20 mouse cellular contexts compared by ENCODE assay signal in the genomic region with DNA sequence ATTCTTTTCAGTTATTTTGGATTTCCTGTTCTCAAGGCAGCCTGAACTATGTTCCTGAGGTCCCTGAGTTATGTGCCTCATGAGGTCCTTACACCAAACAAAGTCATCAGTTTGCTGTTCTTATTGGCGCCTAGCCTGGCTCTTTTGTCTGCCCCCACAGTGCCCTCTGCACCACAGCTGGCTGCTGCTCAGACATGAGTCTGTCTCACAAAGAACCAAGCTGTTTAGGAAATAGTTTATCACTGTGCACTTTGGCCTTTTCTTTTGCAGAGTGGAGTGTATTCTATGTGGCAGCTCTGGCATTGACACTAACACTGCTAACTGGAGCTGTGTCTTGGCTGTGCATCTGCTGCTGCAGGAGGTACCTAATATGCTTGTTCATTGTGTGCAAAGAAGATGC. TPM values are rescaled to one million over a fixed set of nuclear protein-coding genes. Genes with fewer than 3 reads are reported as not detected.
DNase-seq lines count a peak whose midpoint lies in the region; ATAC-seq and TF ChIP-seq lines count a peak whose summit lies in the region.
"Had no signal": no experiment of that assay in that cellular context is flagged by ENCODE, and none has a peak within 500 bp of the region (broad histone marks: within the 10 kb centered on the region; RNA-seq: fewer than 3 reads in every experiment).

No protein-coding gene starts in this region.

- H3K36me3 ChIP-seq in liver, postnatal 0 days (replicated peaks; ENCODE audit: insufficient read depth, low read length) = no peaks in the 10 kb centered on the region
- H3K36me3 ChIP-seq: heart, embryonic 15.5 days; limb, embryonic 15.5 days; midbrain, embryonic 10.5 days had no signal

- no peak overlapping the region for H3K4me2 ChIP-seq in liver, postnatal 0 days (ENCODE audit: low read depth, low read length)
- H3K4me2 ChIP-seq: forebrain, embryonic 13.5 days; heart, embryonic 15.5 days; limb, embryonic 15.5 days had no signal

- ATAC-seq in liver, postnatal 0 days = 0 out of 2 replicates have a peak, but pooled peaks have one; percentile 35
- ATAC-seq: forebrain, embryonic 13.5 days had no signal

- TF ChIP-seq EP300 in liver, postnatal 0 days (IDR thresholded peaks at IDR 0.05; ENCODE audit: low read depth) = no peak

- H3K27me3 ChIP-seq in liver, postnatal 0 days (ENCODE audit: insufficient read depth, low read length) = no peaks in the 10 kb centered on the region
- H3K27me3 ChIP-seq: CH12.LX; forebrain, embryonic 13.5 days; heart, embryonic 15.5 days; limb, embryonic 15.5 days had no signal

- H3K27ac ChIP-seq in liver, postnatal 0 days (ENCODE audit: low read depth) = no peak overlapping the region
- H3K27ac ChIP-seq: forebrain, embryonic 13.5 days; heart, adult 2 months; heart, embryonic 15.5 days; limb, embryonic 15.5 days; midbrain, embryonic 10.5 days had no signal

- 64% methylated on average over 1 of the region's 1 CpGs for whole genome bisulfite sequencing in liver, postnatal 0 days (ENCODE audit: insufficient replicate concordance)

- peak; percentile 9 for DNase-seq in embryo, embryonic 10.5 days (ENCODE audit: low spot score)
- no peak for DNase-seq in embryo, embryonic 10 days (ENCODE audit: low spot score)
- peak; percentile 7 for DNase-seq in lung, postnatal 10 days
- no peak for DNase-seq in lung, adult 18-20 months
- DNase-seq in kidney, adult 8-10 months = peak; percentile 77 to 81
- no peak for DNase-seq in liver, postnatal 0 days
- DNase-seq in cerebellum, postnatal 4 days (ENCODE audit: low spot score in 2 of 2) = no peak
- DNase-seq in layer of hippocampus, postnatal 36 days = no peak
- DNase-seq: adrenal gland, postnatal 25 days; cerebellum, adult 9-10 months; gastrocnemius, postnatal 14 days; heart, adult 2 months; lung, postnatal 36 days; thymus, adult 2 months had no signal

- peaks cover 2% of the 10 kb centered on the region; the same call in 1 of the 2 replicates for H3K4me1 ChIP-seq in liver, postnatal 0 days (ENCODE audit: insufficient read depth)
- H3K4me1 ChIP-seq: forebrain, embryonic 13.5 days; heart, embryonic 15.5 days; limb, embryonic 15.5 days; midbrain, embryonic 10.5 days had no signal

- H3K4me3 ChIP-seq in liver, postnatal 0 days (ENCODE audit: low read depth, low read length) = no peak overlapping the region
- H3K4me3 ChIP-seq: forebrain, embryonic 13.5 days; heart, adult 2 months; heart, embryonic 15.5 days; limb, embryonic 15.5 days; midbrain, embryonic 10.5 days had no signal

- no peak overlapping the region for H3K9ac ChIP-seq in liver, postnatal 0 days (replicated peaks)
- H3K9ac ChIP-seq: forebrain, embryonic 13.5 days; heart, embryonic 15.5 days; limb, embryonic 15.5 days had no signal

- no peaks in the 10 kb centered on the region for H3K9me3 ChIP-seq in liver, postnatal 0 days (ENCODE audit: low read length)
- H3K9me3 ChIP-seq: heart, embryonic 15.5 days; limb, embryonic 15.5 days; midbrain, embryonic 10.5 days had no signal

- no peak for TF ChIP-seq CTCF in liver, postnatal 0 days (IDR thresholded peaks at IDR 0.05; ENCODE audit: low read depth)

RNA-seq across cellular contexts. Expression of a gene that starts 44.6 kb away (rescaled TPM):
- 0.31 and 0.48 TPM in 2 replicates for polyA plus RNA-seq in liver, postnatal 0 days (2015; fragmentation: Nextera tagmentation; extraction: Ambion mirVana)
- 10 to 100 TPM; 26.8 to 28.0 TPM for total RNA-seq in layer of hippocampus, postnatal 36 days (2021)
- total RNA-seq: gastrocnemius, postnatal 14 days; neutrophil, adult 5-6 weeks had no signal

RNA-seq across cellular contexts. Expression of a gene that starts 47.9 kb away (rescaled TPM):
- polyA plus RNA-seq in liver, postnatal 0 days (2015; fragmentation: Nextera tagmentation; extraction: Ambion mirVana) = 3.8 and 3.9 TPM in 2 replicates
- 10 to 100 TPM; 60.9 to 64.0 TPM for total RNA-seq in layer of hippocampus, postnatal 36 days (2021)

RNA-seq across cellular contexts. Expression of a gene that starts 53.4 kb away (rescaled TPM):
- 52.2 and 59.7 TPM in 2 replicates for polyA plus RNA-seq in liver, postnatal 0 days (2015; fragmentation: Nextera tagmentation; extraction: Ambion mirVana)
- 10 to 100 TPM; 15.5 to 17.3 TPM for total RNA-seq in layer of hippocampus, postnatal 36 days (2021)

RNA-seq across cellular contexts. Expression of a gene that starts 58.1 kb away (rescaled TPM):
- 18.3 and 18.4 TPM in 2 replicates for polyA plus RNA-seq in liver, postnatal 0 days (2015; fragmentation: Nextera tagmentation; extraction: Ambion mirVana)
- total RNA-seq in layer of hippocampus, postnatal 36 days (2021) = 10 to 100 TPM; 20.9 to 23.7 TPM

RNA-seq across cellular contexts. Expression of a gene that starts 58.2 kb away (rescaled TPM):
- 101 and 102 TPM in 2 replicates for polyA plus RNA-seq in liver, postnatal 0 days (2015; fragmentation: Nextera tagmentation; extraction: Ambion mirVana)
- total RNA-seq in layer of hippocampus, postnatal 36 days (2021) = 100 to 1,000 TPM; 109 to 111 TPM

Comparison
In these comparisons a context has a peak if more than half of its experiments do, and no peak if none do; other contexts are left out.
1. DNase-seq: peak in embryo, embryonic 10.5 days (single experiment), lung, postnatal 10 days (single experiment) and kidney, adult 8-10 months (2 of 2); none in embryo, embryonic 10 days (single experiment), lung, adult 18-20 months (0 of 2), liver, postnatal 0 days (single experiment), cerebellum, postnatal 4 days (0 of 2) and layer of hippocampus, postnatal 36 days (0 of 2).